Comparison of ENCODE assay signal across 8 mouse cellular contexts in genomic region chr3:97157958-97158599, GRCm38 (mm10). TPM values are rescaled to one million over a fixed set of nuclear protein-coding genes. Genes with fewer than 3 reads are reported as not detected.
DNase-seq lines count a peak whose midpoint lies in the region; ATAC-seq lines count a peak whose summit lies in the region.

No protein-coding gene starts in this region.

- intact Hi-C loops in left cerebral cortex, postnatal 14 days (cut with DNase I) = no loop called here

- H3K4me2 ChIP-seq in intestine, embryonic 14.5 days (ENCODE audit: low read length) = peak overlapping the region; percentile 86

- DNase-seq in ZHBTc4 (ENCODE audit: low read depth, low spot score) = peak; percentile 81
- DNase-seq in cerebellum, postnatal 36 days = peak; percentile 80 to 93
- peak; percentile 74 for DNase-seq in gastrocnemius, postnatal 10 days
- DNase-seq in intestine, embryonic 14.5 days (ENCODE audit: low spot score) = peak; percentile 97
- peak; percentile 78 to 93 for DNase-seq in left cerebral cortex, postnatal 14 days (ENCODE audit: low spot score in 2 of 2)
- peak; percentile 77 for DNase-seq in right cerebral cortex, postnatal 4 days

- no peaks in the 10 kb centered on the region for H3K27me3 ChIP-seq in intestine, embryonic 14.5 days (replicated peaks; ENCODE audit: control insufficient read depth, insufficient read depth, low read length)

- H3K4me3 ChIP-seq in intestine, embryonic 14.5 days (ENCODE audit: low read depth, low read length) = peak overlapping the region; percentile 88

- peak overlapping the region; percentile 64 for H3K27ac ChIP-seq in intestine, embryonic 14.5 days (ENCODE audit: low read depth)

- peak overlapping the region; percentile 14; the same call in 1 of the 2 replicates for H3K9ac ChIP-seq in intestine, embryonic 14.5 days (ENCODE audit: low read length)

- H3K9me3 ChIP-seq in intestine, embryonic 14.5 days (ENCODE audit: control insufficient read depth, low read length) = no peaks in the 10 kb centered on the region

- no peaks in the 10 kb centered on the region for H3K36me3 ChIP-seq in intestine, embryonic 14.5 days (ENCODE audit: control insufficient read depth, insufficient read depth, low read length)

- ATAC-seq in intestine, embryonic 14.5 days (replicated peaks; ENCODE audit: low FRiP score, low TSS enrichment, low read depth) = peak; percentile 73
- peak; percentile 38 for ATAC-seq in megakaryocyte-erythroid progenitor cell, adult 5-6 weeks (replicated peaks; ENCODE audit: low FRiP score, low TSS enrichment, poor library complexity, severe bottlenecking)
- no peak for ATAC-seq in activated CD4-positive, CD25-positive, alpha-beta regulatory T cell, adult 4 months

- H3K4me1 ChIP-seq in intestine, embryonic 14.5 days (replicated peaks; ENCODE audit: control insufficient read depth, insufficient read depth, low read length) = peaks cover 17% of the 10 kb centered on the region; the same call in 1 of the 2 replicates

- 1% methylated on average over 17 of the region's 17 CpGs for WGBS in intestine, embryonic 14.5 days

RNA-seq across cellular contexts. Expression of gene Acp6, which starts 0.5 kb away (rescaled TPM):
- total RNA-seq in gastrocnemius, postnatal 10 days (2021) = 10 to 100 TPM; 15.4 to 18.9 TPM
- polyA plus RNA-seq in intestine, embryonic 14.5 days (2014; fragmentation: Nextera tagmentation; extraction: Ambion mirVana) = 43.9 and 49.6 TPM in 2 replicates
- total RNA-seq in left cerebral cortex, postnatal 14 days (2021) = 10 to 100 TPM; 15.6 to 16.1 TPM
- 52.5 and 68.5 TPM in 2 replicates for total RNA-seq in megakaryocyte-erythroid progenitor cell, adult 5-6 weeks (2014; fragmentation: Nextera tagmentation)
- 26.0 and 39.8 TPM in 2 replicates for total RNA-seq in megakaryocyte-erythroid progenitor cell, adult 5-6 weeks (2017)
- 10 to 100 TPM; 29.4 to 32.1 TPM for polyA plus RNA-seq in activated CD4-positive, CD25-positive, alpha-beta regulatory T cell, adult 4 months (2017; shearing (Covaris generic))
